Mouse (Mus musculus) olfactory bulb, adult 2 months (tissue): Measurements from ENCODE around the gene Gm28038. TPM values are rescaled to one million over a fixed set of nuclear protein-coding genes. Genes with fewer than 3 reads are reported as not detected.

Experiments used
- H3K27ac ChIP-seq: fragments of 200-500 bp; 2 replicates; pipeline ENCODE4 v1.5.1; 2012; ENCODE audit warnings: low read depth, low read length; ENCODE audit not compliant: insufficient read depth
- H3K4me1 ChIP-seq: fragments of 200-500 bp; 2 replicates; pipeline ENCODE4 v1.6.1; 2012; ENCODE audit warnings: low read length; ENCODE audit not compliant: control insufficient read depth, insufficient read depth
- H3K4me3 ChIP-seq: fragments of 200-500 bp; 2 replicates; pipeline ENCODE4 v1.5.1; 2012; ENCODE audit warnings: mild to moderate bottlenecking, low read depth, low read length, moderate library complexity; ENCODE audit not compliant: insufficient read depth
- CTCF ChIP-seq: fragments of 200-500 bp; IDR thresholded peaks from 2 replicates; pipeline ENCODE4 v1.5.1; 2012; ENCODE audit warnings: low read depth, mild to moderate bottlenecking, low read length, moderate library complexity; ENCODE audit not compliant: insufficient read depth
- POLR2A ChIP-seq: fragments of 200-500 bp; IDR thresholded peaks from 2 replicates; pipeline ENCODE4 v1.6.1; 2012; ENCODE audit warnings: mild to moderate bottlenecking, low read depth, low read length, moderate library complexity; ENCODE audit not compliant: insufficient read depth
- WGBS: fragments of 180-500 bp; shearing (Covaris S2); methylation state at CpG from one replicate; pipeline ENCODE4 v1.1.7; 2018; 5-methylcytosine and 5-hydroxymethylcytosine counted together
- polyA plus RNA-seq: library from polyadenylated mRNA; stranded (reverse); fragments of >200 nt; gene quantifications from 2 replicates; pipeline ENCODE4 v1.2.4, GENCODE M21; 2012; ENCODE audit warnings: low replicate concordance; ENCODE audit not compliant: missing spikeins, insufficient read depth, insufficient read length

Gm28038 gene
- polyA plus RNA-seq, 1 experiment, result not detected

- no peak overlapping the region for H3K4me3 ChIP-seq
- WGBS, result 92% methylated on average over 3 of the region's 3 CpGs
- no peak for TF ChIP-seq POLR2A
- no peak for TF ChIP-seq CTCF
- H3K27ac ChIP-seq, result no peak overlapping the region
- no peaks in the 10 kb centered on the region for H3K4me1 ChIP-seq
Measured at GRCm38 (mm10) chr2:30309351-30309750, 28.5 kb downstream of the Gm28038 start.

- Histone ChIP-seq H3K27ac (no peak overlapping the region), H3K4me3 (no peak overlapping the region), H3K4me1 (no peaks in the 10 kb centered on the region)
- WGBS, result 81% methylated on average over 2 of the region's 2 CpGs
- TF ChIP-seq CTCF, result no peak
- no peak for TF ChIP-seq POLR2A
Measured at GRCm38 (mm10) chr2:30311481-30311880, 30.6 kb downstream of the Gm28038 start.

- Histone ChIP-seq H3K27ac (no peak overlapping the region), H3K4me3 (no peak overlapping the region), H3K4me1 (no peaks in the 10 kb centered on the region)
- WGBS, result 93% methylated on average over 4 of the region's 4 CpGs
- TF ChIP-seq POLR2A, result no peak
- no peak for TF ChIP-seq CTCF
Measured at GRCm38 (mm10) chr2:30316136-30316535, 35.3 kb downstream of the Gm28038 start.

DNA sequence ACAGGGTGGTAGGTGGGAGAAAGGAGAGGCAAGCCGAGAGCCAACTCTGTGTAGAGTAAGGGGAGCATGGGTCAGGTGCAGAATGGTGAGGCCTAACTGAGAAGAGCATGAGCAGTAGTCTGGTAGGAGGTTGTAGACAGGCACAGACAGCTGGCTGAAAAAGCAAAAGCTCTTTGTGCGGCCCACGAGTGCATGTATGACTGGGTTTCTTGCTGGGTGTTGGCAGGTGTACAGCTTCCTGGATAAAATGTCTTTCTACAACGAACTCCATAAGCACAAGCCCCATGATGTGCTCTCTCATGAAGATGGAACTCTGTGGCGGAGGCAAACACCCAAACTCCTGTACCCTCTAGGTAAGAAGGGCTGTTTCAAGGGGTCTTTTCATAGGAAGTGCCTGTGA, 36.1 kb downstream of the Gm28038 start:
- Histone ChIP-seq H3K4me3 (no peak overlapping the region), H3K4me1 (no peaks in the 10 kb centered on the region), H3K27ac (no peak overlapping the region)
- TF ChIP-seq CTCF (no peak), POLR2A (no peak)
- 87% methylated on average over 5 of the region's 5 CpGs for WGBS

GRCm38 (mm10) chr2:30319260-30319659, 38.4 kb downstream of the Gm28038 start:
- WGBS, result 95% methylated on average over 4 of the region's 4 CpGs
- H3K4me3 ChIP-seq, result no peak overlapping the region
- no peaks in the 10 kb centered on the region for H3K4me1 ChIP-seq
- TF ChIP-seq CTCF (no peak), POLR2A (no peak)
- H3K27ac ChIP-seq, result no peak overlapping the region

DNA sequence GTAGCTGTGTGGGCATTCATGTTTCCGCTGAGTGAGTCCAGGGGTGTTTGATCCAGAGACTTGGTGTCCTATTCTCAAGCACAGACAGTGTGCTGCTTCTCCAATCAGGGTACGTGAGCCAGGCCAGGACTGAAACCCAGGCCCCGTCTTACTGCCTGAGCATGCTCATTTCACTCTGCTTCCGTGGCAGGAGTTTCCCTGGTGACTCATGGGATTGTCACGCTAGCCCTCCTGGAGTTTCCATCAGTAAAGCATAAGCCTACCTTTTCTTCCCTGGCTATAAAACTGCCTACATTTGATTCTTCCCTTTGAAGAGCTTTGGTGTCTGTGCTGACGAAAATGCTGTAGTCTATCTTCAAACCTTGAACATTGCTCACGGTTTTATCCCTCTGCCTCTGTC, 42.3 kb downstream of the Gm28038 start:
- Histone ChIP-seq H3K4me1 (no peaks in the 10 kb centered on the region), H3K4me3 (no peak overlapping the region), H3K27ac (no peak overlapping the region)
- 75% methylated on average over 7 of the region's 7 CpGs for WGBS
- TF ChIP-seq POLR2A (no peak), CTCF (no peak)

GRCm38 (mm10) chr2:30325296-30325695, 44.5 kb downstream of the Gm28038 start:
- WGBS, result 90% methylated on average over 5 of the region's 5 CpGs
- TF ChIP-seq POLR2A (no peak), CTCF (no peak)
- no peak overlapping the region for H3K4me3 ChIP-seq
- no peaks in the 10 kb centered on the region for H3K4me1 ChIP-seq
- H3K27ac ChIP-seq, result no peak overlapping the region

DNA sequence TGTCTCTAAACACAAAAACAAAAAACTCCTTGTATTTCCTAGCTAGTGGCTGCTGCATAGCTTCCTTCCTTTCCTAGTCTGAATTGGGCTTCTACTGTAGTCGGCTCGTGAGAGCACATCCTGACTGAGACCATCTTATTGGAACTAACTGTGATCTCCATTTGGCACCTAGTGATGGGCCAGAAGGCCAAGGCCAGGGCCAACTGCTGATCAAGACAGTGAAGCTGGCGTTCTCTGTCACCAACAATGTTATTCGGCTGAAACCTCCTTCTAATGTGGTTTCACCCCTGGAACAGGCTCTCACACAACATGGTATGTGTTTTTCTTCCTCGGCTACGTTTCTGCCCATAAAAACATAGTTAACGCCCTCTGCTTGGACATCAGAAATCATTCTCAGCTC, 46.4 kb downstream of the Gm28038 start:
- TF ChIP-seq CTCF, result no peak
- TF ChIP-seq POLR2A, result no peak
- no peak overlapping the region for H3K4me3 ChIP-seq
- 85% methylated on average over 7 of the region's 7 CpGs for WGBS
- H3K27ac ChIP-seq, result no peak overlapping the region
- H3K4me1 ChIP-seq, result no peaks in the 10 kb centered on the region

DNA sequence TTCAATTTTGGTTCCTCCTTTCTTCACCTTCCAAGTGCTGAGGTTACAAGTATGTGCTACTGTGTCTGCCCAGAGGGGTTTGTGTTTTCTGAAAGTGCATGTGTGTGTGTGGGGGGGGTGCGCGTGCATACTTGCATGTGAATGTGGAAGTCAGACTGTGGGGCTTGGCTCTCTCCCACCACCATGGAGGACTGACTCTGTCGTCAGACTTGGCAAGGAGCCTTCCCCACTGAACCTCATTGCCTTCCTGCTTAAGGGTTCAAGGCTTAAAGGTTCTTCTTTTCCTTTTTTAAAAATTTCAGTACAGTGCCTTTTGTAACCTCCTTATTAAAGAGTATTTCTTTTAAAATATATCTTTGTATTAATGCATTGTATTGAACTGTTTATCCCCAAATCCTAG, 47.9 kb downstream of the Gm28038 start:
- Histone ChIP-seq H3K4me1 (no peaks in the 10 kb centered on the region), H3K27ac (no peak overlapping the region), H3K4me3 (no peak overlapping the region)
- no peak for TF ChIP-seq POLR2A
- TF ChIP-seq CTCF, result no peak
- 72% methylated on average over 3 of the region's 3 CpGs for WGBS

- Histone ChIP-seq H3K27ac (no peak overlapping the region), H3K4me1 (peaks cover 17% of the 10 kb centered on the region), H3K4me3 (no peak overlapping the region)
- WGBS, result 91% methylated on average over 2 of the region's 2 CpGs
- TF ChIP-seq POLR2A (no peak), CTCF (no peak)
Measured at GRCm38 (mm10) chr2:30335324-30335723, 54.5 kb downstream of the Gm28038 start.
